Mouse (Mus musculus) spleen, postnatal 36 days (tissue): ENCODE results near the gene Igfals.

ENCODE experiments used
- DNase-seq, 2 experiments: peaks; one replicate each; pipeline ENCODE4 v3.0.0; 2022; ENCODE audit warnings: low spot score in 2 of 2, mixed read lengths in 1 of 2

Igfals gene

DNA sequence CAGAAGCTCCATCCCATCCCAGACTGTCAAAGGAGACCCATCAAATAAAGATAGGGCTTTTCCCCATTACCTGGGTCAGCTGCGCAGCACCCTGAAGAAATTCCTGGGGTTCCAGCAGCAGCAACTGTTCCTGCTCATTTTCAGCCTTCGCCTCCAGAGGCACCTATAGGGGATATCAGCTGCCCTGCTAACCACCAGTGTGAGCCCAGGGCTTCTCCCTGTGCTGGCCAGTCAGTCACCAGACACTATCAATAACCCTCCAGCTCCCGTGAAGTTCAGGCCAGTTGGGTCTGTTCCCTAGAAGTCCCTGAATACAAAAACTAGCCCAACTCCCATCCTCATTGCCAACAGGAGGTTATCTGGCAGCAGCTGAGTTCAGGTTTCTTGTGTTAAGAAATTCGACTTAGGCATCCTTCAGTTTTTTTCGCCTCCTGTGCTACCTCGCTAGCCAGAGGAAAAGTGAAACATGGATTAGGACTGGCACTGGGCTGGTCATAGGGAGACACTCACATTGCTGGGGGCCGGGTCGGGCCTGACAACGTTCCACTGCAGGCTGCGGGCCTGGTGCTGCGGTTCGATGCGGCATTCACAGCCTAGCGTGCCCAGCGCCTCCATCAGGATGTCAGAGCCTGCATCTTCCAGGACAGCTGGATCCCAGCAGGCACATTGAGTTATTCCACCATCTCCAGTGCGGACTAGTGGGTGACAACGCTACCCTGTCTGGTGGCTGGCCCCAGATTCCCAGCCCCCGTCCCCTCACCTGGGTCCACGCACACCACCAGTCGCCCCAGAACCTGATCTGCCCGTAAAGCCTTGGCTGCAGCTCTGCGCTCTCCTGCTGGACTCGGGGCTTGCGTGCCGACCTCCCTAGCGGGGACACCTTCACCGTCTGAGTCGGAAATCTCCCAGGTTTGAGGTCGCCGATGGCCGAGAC, 28.5 kb downstream of the Igfals start:
- no peak for DNase-seq

DNA sequence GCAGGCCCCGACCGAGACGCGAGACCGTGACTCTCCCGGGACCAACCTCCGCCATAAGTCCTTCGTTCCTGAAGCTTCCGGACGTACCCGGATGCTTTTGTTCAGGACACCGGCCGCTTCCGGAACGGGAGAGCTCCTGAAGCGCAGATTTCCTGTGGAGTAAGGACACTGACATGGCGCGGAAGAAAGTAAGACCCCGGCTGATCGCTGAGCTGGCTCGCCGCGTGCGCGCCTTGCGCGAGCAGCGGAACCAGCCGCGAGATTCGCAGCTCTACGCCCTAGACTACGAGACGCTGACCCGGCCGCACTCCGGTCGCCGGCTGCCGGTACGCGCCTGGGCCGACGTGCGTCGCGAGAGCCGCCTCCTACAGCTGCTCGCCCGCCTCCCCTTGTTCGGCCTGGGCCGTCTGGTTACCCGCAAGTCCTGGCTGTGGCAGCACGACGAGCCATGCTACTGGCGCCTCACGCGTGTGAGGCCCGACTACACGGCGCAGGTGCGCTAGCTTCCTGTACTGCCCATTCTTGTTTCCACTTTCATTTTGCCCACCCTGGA, 29.3 kb downstream of the Igfals start, which contains the start of the genes Eme2 and Mrps34:
Gene Eme2, minus strand, starts transcription at position 93 of the 553 bp plus-strand sequence.
Gene Mrps34, plus strand, starts transcription at position 122 of the 553 bp plus-strand sequence.
- DNase-seq = peak; percentile 67 to 75

DNA sequence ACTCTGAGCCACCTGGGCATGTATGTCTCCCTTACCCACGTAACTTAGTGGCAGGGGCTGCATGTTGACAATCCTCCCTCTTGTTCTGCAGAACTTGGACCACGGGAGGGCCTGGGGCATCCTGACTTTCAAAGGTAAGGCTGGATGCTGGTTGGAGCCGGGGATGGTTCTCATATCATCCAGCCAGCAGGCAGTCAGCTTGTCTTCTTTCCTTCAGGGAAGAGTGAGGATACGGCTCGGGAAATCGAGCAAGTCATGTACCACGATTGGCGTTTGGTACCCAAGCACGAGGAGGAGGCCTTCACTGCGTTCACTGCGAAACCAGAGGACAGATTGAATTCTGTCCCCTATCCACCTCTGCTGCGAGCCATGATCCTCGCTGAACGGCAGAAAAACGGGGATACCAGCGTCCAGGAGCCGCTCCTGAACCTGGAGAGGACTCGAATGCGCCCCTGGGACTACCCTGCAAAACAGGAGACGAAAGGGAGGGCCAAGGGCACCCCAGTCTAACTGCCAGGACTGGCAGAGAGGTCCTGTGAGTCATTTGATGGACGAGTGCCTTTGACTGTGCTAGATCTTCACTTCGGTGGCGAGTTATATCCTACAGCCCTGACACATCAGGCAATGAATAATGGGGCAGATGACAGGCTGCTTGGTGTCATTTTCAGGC, 29.9 kb downstream of the Igfals start:
- DNase-seq = no peak

DNA sequence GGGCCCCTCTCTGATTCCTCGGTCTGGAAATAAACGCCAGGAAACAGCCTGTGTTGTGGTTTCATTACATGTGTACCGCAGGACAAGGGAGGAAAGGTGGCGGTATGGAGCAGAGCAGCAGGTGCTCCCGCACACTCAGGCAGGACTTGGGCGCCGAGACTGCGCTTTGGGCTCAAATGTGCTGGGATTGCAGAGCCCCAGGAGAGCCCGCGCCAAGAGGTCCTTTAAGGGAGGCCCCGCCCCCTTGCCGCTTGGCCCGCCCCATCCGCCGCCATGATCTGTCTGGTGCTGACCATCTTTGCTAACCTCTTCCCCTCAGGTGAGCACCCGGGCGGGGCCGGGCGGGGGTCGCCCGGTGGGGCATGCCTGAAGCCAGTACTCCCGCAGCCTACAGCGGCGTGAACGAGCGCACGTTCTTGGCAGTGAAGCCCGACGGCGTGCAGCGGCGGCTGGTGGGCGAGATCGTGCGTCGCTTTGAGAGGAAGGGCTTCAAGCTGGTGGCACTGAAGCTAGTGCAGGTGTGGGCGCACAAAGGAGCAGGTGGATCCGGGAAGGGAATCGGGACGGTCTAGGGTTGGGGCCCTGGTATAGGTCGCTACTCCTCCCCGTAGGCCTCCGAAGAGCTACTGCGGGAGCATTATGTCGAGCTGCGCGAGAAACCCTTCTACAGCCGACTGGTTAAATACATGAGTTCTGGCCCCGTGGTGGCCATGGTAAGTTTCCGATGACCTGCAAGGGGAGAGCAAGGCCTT, 30.6 kb downstream of the Igfals start, which contains the start of gene Nme3:
Gene Nme3, plus strand, starts transcription at position 260 of the 752 bp plus-strand sequence.
- peak; percentile 70 to 75 for DNase-seq

DNA sequence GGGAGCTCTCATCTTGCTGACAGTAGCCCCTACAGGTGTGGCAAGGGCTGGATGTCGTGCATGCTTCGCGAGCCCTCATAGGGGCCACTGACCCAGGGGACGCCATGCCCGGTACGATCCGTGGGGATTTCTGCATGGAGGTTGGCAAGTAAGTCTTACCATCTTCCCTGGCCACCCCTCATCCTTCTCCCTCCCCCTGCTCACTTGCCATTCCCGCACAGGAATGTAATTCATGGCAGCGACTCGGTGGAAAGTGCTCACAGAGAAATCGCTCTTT, 31.1 kb downstream of the Igfals start:
- no peak for DNase-seq

DNA sequence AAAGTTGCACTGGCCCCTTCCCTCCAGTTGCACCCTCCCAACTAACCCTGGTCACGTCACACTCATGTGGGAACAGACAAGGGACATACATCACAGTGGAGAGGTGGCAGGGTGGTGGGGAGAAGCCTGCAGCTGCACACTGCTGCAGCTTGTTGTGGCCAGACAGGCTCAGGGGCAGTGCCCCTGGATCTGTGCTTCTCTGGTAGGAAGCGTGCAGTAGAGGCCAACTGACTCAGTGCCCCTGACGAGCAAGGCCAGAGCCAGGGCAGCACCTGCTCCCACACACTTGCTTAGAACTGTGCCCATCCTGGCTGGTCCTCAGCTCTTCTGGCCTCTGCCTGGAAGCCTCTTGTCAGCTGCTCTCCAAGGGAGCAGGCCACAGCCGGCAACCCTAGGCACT, 31.8 kb downstream of the Igfals start:
- no peak for DNase-seq

DNA sequence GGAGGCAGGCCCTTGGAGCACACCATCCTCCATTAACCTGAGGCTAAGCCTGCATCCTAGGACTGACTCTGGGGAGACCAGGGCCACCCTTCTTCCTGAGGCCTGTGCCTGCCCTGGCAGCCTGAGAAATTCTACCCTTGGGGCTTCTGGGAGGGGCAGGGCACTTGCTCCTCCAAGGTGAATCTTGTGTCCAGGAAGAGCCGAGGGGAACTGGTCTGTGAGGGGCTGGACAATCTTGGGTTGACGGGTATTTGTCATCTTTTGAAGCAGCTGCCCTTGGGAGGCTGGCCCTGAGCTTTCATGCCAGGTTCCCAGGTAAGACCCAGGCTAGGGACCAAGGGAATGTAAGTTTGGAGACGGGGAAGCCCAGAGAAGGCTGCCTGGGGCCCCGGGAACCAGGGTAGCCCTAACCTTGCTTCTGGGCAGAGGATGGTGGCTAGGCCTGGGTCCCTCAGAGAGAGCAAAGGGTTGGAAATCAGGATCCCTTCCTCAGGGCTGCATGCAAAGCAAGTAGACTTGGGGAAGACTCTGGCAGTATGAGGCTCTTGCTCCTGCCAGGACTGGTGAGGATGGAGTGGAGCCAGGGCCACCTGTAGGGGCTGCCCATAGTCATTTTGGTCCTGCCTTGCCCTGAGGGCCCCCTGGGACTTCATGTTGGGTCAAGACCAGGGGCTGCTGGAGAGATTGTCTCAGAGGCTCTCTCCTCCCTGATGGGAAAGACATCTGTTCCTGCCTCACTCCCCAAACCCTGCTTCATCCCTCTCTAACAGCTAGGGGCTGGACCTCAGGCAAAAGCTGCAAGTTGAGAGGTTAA, 32.5 kb downstream of the Igfals start:
- no peak for DNase-seq

DNA sequence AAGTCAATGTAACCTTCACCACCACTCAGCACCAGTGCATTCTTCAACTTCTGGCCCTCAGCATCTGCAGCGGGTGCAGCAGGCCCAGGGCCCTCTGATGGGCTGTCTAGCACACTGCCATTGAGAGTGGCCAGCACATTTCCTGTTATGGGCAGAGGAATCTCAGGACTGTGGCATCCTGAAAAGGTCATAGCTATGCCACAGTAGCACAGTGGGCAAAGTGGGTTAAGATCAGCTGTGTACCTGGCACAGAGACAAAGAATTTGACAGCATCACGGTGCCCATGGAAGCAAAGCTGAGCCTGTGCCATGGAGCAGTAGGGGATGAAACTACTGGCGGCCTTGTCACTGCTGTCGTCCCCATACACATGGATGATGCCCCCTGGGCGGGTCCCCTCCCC, 33.4 kb downstream of the Igfals start:
- DNase-seq = no peak

DNA sequence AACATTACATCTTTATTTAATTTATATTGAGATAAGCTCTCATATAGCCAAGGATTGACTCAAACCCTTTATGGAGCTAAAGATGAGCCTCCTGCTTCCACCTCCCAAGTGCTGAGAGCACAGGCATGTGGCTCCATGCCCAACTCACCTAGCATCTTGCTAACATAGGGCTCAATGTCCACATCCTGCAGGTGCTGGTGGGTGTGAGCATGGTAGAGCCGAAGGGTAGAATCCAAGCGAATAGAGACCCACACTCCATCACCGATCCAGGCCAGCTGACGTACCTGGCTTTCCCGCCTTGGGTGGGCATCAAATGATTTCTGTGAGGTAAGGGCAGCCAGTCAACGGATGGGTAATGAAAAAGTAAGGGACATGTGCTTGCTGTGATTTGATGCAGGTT, 34.2 kb downstream of the Igfals start:
- no peak for DNase-seq

DNA sequence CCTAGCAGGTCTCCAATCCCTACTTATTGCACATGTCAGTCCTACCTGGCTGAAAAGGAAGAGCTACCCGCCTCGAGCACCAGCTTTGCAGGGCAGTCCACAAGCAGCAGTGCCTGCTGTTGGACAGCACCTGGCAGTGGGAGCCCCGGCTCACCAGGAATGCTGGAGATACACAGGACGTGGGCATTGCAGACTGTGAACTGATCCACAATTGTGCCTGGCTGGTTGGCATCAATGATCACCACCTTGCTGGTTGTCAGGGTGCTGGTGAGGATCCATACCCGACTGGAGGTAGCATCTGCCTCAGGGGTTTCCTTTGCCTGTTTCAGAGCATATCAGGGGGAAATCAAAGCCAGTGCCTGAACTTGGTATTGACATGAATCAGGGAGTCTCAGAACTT, 36.3 kb downstream of the Igfals start:
- DNase-seq = no peak

DNA sequence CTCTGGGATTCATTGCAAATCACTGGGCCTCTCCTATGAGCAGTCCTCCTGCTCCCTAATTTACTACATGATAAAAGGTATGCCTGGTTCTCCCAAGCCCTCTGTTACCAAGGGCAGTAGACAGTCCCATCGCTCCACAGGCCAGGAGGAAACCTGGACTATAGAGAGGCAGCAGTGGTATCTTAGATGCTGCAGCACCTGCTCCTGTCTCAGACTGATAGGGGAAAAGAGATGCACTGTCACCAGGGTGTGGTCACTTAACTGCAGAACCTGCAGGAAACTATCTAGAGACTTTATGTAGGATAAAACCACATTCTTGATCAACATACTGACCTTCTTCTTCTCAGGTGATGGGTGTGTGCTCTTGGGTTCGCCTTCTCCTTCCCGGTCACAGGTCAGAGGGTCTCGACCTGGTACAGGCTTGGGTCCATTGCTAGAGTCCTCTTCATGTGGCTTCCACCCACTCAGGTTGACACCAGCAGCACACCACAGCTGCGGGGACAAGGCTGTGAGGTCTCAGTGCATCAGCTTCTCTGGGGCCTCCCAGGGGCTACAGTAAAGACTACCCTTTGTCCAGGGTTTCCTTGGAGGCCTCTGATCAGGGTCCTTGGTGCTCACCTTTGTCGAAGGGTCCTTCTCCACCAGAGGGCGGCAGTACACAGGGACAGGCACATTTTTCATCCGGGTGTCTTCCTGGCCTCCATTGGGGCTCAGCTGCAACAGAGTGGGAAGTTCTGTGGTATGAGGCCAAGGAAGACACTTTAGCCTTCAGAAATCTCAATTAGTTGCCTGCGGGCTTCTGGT, 37.1 kb downstream of the Igfals start:
- peak; percentile 54 to 77 for DNase-seq

DNA sequence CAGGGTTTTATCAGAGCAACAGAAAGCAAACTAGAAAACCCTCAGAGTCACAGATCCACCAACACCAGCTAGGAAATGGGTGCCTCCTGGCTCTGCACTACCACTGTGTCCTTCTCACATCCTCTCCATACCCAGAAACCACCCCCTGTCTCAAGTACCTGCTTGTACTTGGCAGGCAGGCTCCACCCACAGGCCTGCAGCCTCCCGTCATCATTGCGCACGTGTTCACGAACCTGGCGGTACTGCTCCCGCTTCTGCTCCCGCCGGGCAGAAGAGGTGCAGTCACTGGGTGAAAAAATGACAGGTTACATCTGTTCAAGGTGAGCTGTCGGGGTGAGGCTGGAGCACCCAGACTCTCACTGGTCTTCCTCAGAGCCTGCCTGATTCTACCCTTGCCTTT, 38.0 kb downstream of the Igfals start:
- no peak for DNase-seq

DNA sequence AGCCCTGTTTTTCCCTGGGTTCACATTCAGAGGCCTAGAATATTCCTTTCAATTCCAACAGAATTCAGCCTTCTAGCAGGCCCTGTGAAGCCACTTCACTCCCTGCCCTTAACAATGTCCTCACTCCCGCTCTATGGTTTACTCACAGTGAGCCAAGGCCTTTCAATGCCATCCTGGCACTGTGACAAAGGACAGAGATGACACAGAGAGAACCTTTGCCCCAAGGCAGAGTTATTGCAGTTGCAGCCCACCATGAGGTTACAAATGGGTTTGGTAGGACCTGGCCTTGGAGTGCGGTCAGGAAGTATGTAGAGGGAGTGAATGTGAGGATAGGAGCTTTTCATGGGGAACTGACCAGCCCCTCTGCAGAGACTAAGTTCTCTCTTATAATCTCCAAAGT, 41.8 kb downstream of the Igfals start:
- DNase-seq = no peak

DNA sequence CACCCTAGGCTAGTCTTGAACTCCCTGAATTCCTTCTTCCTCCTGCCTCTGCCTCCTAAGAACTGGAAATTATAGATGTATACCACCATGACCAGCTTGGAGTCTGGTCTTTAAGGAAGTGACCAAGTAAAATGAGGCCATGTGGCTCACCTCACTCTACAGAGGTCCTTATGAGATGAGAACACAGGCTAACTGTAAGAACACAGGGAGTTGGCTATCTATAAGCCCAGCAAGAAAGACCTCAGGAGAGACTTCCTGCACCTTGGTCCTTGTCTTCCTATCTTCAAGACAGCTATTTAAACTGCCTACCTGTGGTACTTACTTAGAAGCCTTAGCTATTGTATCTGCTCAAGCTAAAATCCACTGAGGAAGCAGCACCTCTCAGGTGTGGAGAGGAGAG, 48.2 kb downstream of the Igfals start:
- DNase-seq = no peak

DNA sequence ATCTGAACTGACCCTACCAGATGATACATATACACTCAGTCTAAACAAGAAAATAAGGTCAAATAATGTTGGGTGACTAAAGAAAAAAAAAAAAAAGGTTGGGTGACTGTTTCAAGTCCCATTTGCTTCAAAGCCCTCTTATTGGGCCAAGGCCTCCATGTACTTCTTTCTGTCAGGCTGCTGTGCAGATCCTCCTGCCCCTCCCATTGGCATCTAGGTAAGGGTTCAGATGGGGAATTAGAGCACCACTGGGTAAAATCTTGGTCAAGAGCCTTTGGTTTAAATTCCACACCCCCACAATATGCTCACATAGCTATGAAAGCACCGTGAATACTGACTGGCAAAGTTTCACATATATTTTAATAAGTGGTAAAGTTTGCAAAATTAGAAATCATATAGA, 57.4 kb downstream of the Igfals start:
- DNase-seq = no peak

DNA sequence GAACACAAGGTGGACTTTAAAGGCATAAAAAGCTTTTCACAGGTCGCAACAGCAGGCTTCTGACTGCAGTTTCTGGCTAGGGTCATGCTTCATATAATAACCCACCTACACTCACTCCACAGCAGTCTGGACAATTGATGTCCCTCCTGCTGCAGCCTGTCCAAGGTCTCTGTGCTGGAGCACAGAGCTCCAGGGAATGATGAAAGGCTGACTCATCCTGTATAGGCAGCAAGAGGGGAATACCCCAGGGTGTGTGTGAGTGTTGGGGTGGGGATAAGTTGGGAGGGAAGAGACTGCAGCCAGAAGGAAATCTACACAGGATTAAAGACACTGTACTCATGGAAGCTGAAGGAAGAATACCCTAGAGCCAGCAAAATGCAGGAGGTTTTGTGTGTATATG, 63.7 kb downstream of the Igfals start:
- no peak for DNase-seq
